Mouse (Mus musculus) gastrocnemius, adult 2 months (tissue): Measurements from ENCODE around the gene Pfdn5. TPM values are rescaled to one million over a fixed set of nuclear protein-coding genes. Genes with fewer than 3 reads are reported as not detected.
A peak's percentile ranks its signal among the peaks of the same experiment; 100 is the strongest.

Experiments
- DNase-seq: peaks from one replicate; pipeline ENCODE4 v3.0.0; 2022
- H3K27ac ChIP-seq: fragments of 200-600 bp; 2 replicates; pipeline ENCODE4 v1.8.1; 2022; ENCODE audit warnings: mild to moderate bottlenecking
- H3K4me3 ChIP-seq: fragments of 200-600 bp; 2 replicates; pipeline ENCODE4 v1.8.1; 2022; ENCODE audit warnings: mild to moderate bottlenecking, moderate library complexity
- CTCF ChIP-seq: fragments of 200-600 bp; IDR thresholded peaks from 2 replicates; pipeline ENCODE4 v1.8.1; 2022; ENCODE audit warnings: antibody characterized with exemption, mild to moderate bottlenecking, moderate library complexity
- intact Hi-C: fragments of 180-260 bp; cut with DNase I; formaldehyde crosslinking; loops from one replicate; pipeline ENCODE4 v1.15.1; 2025
- total RNA-seq, 2 experiments: library from RNA; stranded (reverse); gene quantifications; 2 replicates each; pipeline ENCODE4 v1.2.3; 2021

The Pfdn5 gene
- total RNA-seq, 2 experiments from 2014 or later = 232 to 252 TPM

- Histone ChIP-seq H3K27ac (no peak overlapping the region), H3K4me3 (no peak overlapping the region)
- intact Hi-C loops = loop anchor here (5.0 kb wide), 2 partner anchors 36 to 101 kb away; no protein-coding TSS in a partner anchor
- TF ChIP-seq CTCF = peak; percentile 82
- peak; percentile 40 for DNase-seq
These were observed 15.7 kb downstream of the Pfdn5 start for GRCm38 (mm10) chr15:102341580-102341979.

- TF ChIP-seq CTCF = no peak
These were observed 18.6 kb downstream of the Pfdn5 start for GRCm38 (mm10) chr15:102344490-102344889.

GRCm38 (mm10) chr15:102346444-102346843, 20.5 kb downstream of the Pfdn5 start:
- no peak overlapping the region for H3K4me3 ChIP-seq
- no peak for DNase-seq
- no peak for TF ChIP-seq CTCF
- intact Hi-C loops = no loop called here
- H3K27ac ChIP-seq = no peak overlapping the region

More at GRCm38 (mm10) chr15:102344490-102344889, 18.6 kb downstream of the Pfdn5 start:
- Histone ChIP-seq H3K27ac (no peak overlapping the region), H3K4me3 (no peak overlapping the region)
- intact Hi-C loops = loop anchor here (5.0 kb wide), 2 partner anchors 33 to 98 kb away; no protein-coding TSS in a partner anchor
- DNase-seq = no peak

GRCm38 (mm10) chr15:102350138-102350941, 24.4 kb downstream of the Pfdn5 start, which contains the start of gene Aaas:
TSS of gene Aaas (minus strand) at chr15:102350771.
- intact Hi-C loops = no loop called here
- Histone ChIP-seq H3K4me3 (peak within 1 kb of the TSS; percentile 81), H3K27ac (peak within 1 kb of the TSS; percentile 93)
- DNase-seq = peak; percentile 96
- peak; percentile 95 for TF ChIP-seq CTCF

GRCm38 (mm10) chr15:102350942-102351291, 25.0 kb downstream of the Pfdn5 start:
- no peak for TF ChIP-seq CTCF
- H3K27ac ChIP-seq = peak overlapping the region; percentile 93
- intact Hi-C loops = no loop called here
- H3K4me3 ChIP-seq = peak overlapping the region; percentile 81
- DNase-seq = no peak

GRCm38 (mm10) chr15:102352177-102352576, 26.3 kb downstream of the Pfdn5 start:
- no peak for DNase-seq
- intact Hi-C loops = no loop called here
- TF ChIP-seq CTCF = peak; percentile 14; the same call in 1 of the 2 replicates

GRCm38 (mm10) chr15:102353986-102354385, 28.1 kb downstream of the Pfdn5 start:
- no peak overlapping the region for H3K4me3 ChIP-seq
- no peak for DNase-seq
- H3K27ac ChIP-seq = no peak overlapping the region
- peak; percentile 4; the same call in 1 of the 2 replicates for TF ChIP-seq CTCF
- intact Hi-C loops = no loop called here

More at GRCm38 (mm10) chr15:102352177-102352576, 26.3 kb downstream of the Pfdn5 start:
- no peak overlapping the region for H3K27ac ChIP-seq
- no peak overlapping the region for H3K4me3 ChIP-seq

GRCm38 (mm10) chr15:102355134-102355870, 29.4 kb downstream of the Pfdn5 start:
- peak; percentile 56 for TF ChIP-seq CTCF
- peak overlapping the region; percentile 76 for H3K27ac ChIP-seq
- intact Hi-C loops = no loop called here
- peak overlapping the region; percentile 83 for H3K4me3 ChIP-seq
- peak; percentile 70 for DNase-seq

GRCm38 (mm10) chr15:102355871-102356441, 30.0 kb downstream of the Pfdn5 start:
- Histone ChIP-seq H3K4me3 (peak overlapping the region; percentile 83), H3K27ac (peak overlapping the region; percentile 76)
- DNase-seq = no peak
- no peak for TF ChIP-seq CTCF
- intact Hi-C loops = no loop called here

- no peak overlapping the region for H3K4me3 ChIP-seq
- intact Hi-C loops = no loop called here
- no peak overlapping the region; the same call in 1 of the 2 replicates for H3K27ac ChIP-seq
- no peak for DNase-seq
- TF ChIP-seq CTCF = no peak
These were observed 30.8 kb downstream of the Pfdn5 start for GRCm38 (mm10) chr15:102356501-102357325.

GRCm38 (mm10) chr15:102358126-102358525, 32.2 kb downstream of the Pfdn5 start:
- no peak overlapping the region for H3K4me3 ChIP-seq
- no peak for DNase-seq
- intact Hi-C loops = no loop called here
- no peak for TF ChIP-seq CTCF
- H3K27ac ChIP-seq = no peak overlapping the region

GRCm38 (mm10) chr15:102358834-102359233, 32.9 kb downstream of the Pfdn5 start:
- no peak for TF ChIP-seq CTCF
- no peak for DNase-seq
- Histone ChIP-seq H3K27ac (no peak overlapping the region), H3K4me3 (no peak overlapping the region)
- intact Hi-C loops = no loop called here
